Mouse (Mus musculus) A20 (cell line): ENCODE results near the gene Gm17018.
"Not testable (repeated sequence)": the region's sequence is repeated elsewhere in the genome, so short reads cannot be mapped to it uniquely, and the experiment has no call there.

Experiments used
- DNase-seq: peaks from one replicate; pipeline ENCODE4 v3.0.0-alpha.2; 2011; ENCODE audit warnings: low read depth, low spot score

Gene Gm17018

DNA sequence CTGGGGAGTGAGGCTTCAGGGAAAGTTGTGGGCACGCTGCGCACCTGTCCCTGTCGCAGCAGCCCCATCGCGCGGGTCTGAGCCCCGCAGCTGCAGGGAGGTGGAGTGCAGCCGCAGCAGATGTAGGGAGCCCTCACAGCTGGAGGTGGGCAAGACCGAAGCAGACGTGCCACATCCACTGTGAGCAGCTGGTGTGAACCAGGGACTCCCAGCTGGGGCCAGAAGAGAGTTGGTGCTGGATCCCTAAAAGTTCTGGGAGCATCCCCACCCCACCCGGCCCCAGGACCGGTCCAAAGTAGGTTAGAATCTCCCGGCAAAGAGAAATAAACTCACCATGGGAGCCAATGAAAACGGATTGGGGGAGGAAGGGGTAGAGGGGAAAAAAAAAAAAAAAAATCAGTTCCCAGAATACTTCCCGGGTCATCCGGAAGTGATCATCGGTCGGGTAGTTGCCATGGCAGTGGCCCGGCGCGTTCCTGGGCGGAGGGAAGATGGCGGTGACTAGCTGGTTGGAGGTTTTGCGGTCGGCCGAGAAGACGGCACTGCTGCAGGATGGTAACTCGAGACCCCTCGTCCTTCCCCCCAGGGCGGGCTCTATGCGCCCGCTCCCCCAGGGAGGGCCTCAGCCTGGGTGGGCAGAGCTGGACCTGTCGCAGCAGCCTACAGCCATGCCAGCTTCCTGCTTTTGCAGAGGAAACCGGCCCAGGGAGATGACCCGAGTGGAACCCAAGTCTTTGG, at the start of gene Gm17018, which contains the start of gene Poll:
Gene Gm17018, plus strand, starts transcription at position 463 of the 738 bp plus-strand sequence.
Gene Poll, minus strand, starts transcription at position 379 of the 738 bp plus-strand sequence.
- peak; percentile 87 for DNase-seq

DNA sequence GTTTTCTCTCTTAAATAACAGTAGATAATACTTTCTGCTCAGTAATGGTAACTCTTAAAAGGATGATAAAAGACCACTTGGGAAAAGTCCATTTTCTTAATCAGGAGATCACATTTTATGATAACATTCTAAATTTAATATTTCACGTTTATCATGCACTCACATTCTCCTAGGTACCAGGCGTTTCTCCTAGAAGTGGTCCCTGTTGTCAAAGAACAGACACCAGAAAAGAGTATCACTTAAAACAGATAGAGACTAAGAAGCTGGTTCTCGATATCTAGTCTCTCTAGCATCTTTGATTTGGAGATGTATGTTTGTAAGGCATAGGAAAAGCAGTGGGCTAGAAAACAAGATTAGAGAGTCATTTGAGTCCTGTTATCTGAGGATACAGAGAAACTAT, 49.7 kb upstream of the Gm17018 start:
- DNase-seq, result no peak

DNA sequence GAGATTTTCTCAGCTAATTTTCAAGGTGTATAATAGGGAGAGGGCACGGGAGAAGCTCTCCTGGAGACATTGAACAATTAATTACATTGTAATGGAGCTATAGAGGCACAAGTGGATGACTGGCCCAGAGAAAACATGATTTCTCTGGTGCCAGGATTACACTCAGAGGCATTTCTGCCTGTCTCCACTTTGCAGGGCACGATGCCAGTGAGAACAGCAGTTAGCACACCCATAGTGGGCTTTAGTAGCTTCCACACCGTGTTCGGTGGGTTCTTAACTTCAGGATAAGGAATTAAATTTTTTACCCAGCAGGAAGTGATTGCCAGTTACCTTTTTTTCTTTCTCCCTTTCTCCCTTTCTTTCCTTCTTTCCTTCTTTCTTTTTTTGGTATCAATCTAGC, 49.0 kb upstream of the Gm17018 start:
- DNase-seq, result no peak

DNA sequence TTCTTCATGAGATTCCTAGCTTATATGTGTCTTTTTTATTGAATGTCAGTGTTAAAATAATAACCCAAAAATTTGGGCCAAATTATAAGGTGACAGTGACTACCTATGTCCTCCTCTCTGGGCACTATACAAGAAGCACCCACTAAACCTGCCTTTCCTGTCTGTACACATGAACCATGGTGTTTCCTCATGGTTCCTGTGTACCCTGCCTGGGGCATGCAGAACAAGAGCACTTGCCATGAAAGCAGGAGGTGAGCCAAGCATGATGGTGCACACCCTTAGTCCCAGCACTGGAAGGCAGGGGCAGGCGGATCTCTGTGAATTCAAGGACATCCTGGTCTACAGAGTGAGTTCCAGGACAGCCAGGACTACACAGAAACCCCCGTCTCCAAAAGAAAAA, 45.1 kb upstream of the Gm17018 start:
- DNase-seq, result no peak

DNA sequence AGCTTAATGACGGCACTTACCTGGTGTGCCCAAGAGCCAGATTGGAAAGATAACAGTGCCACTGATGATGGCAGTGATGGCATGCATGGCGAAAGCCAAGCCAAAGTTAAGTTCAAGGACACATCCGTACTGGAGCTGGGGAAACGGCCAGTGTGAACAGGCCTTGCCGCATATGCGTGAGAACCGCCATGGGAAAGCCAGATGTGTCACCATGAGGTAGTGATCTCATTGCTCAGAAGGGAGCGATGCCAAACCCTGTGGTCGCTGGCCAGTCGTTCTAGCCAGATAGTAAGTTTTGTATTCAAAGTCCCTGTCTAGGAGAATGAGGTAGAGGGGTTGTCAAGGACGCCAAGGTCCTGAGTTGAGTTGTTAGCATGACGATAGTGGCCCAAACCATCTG, 44.2 kb upstream of the Gm17018 start:
- no peak for DNase-seq

DNA sequence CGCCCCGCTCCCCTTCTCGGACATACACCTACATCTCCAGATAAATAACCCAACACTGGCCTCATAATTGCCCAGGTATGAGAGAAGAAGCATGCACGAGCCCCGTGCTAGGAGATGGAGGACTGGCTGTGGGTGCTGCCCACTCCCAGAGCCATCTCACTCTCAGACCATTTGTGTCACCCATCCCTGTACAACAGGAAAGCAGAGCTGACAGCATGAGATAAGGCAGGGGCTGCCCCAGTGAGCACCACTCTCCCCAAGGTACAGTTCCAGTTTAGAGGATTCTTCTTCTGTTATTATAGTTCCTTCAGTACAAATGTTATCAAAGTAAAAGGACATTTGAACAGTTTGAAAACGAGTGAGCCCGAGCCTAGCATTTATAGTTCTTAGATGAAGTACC, 33.0 kb upstream of the Gm17018 start:
- no peak for DNase-seq

DNA sequence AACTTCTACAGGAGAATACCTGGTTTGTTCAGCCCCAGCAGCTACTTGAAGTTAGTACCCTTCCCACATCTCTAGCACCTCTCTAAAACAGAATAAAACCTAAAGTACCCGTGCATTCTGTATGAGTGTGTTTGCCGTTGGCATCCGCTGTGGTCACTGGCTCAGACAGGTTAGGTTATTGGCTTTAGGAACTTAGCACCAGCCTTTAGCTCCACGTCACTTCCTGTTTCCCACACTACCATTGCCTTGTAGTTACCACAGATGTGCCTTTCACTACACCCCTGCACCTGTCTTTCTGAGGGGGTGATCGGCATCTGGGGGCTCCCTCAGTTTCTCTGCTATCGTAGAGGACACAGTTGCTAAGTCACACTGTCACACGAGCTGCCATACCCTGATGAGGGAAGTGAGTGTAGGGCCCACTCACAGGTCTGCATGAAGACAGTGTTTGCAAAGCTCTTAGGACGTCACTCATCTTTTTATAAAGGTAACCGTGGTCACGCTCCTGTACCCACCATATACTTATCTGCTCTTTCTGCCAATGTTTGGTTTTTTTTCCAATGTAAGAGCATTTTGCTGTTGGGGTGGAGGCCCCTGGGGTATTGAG, 32.4 kb upstream of the Gm17018 start:
- peak; percentile 74 for DNase-seq

DNA sequence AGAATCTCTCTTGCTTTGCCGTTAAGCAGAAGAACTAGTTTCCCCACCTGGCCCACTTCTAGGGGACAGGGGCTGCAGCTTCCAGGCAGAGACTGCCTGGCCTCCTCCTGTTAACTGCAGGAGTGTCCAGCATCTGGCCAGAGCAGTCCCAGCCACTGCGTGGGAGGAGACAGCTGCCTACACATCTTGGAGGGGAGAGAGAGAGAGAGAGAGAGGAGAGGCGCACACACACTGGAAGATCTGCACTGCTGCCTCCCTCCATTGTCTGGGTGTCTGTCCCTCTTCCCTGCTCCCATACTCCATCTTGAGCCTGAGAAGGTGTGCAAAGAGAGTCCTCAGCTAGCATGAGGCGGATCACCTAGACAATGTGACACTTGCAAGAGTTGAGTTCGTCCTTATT, 31.1 kb upstream of the Gm17018 start:
- DNase-seq, result no peak

DNA sequence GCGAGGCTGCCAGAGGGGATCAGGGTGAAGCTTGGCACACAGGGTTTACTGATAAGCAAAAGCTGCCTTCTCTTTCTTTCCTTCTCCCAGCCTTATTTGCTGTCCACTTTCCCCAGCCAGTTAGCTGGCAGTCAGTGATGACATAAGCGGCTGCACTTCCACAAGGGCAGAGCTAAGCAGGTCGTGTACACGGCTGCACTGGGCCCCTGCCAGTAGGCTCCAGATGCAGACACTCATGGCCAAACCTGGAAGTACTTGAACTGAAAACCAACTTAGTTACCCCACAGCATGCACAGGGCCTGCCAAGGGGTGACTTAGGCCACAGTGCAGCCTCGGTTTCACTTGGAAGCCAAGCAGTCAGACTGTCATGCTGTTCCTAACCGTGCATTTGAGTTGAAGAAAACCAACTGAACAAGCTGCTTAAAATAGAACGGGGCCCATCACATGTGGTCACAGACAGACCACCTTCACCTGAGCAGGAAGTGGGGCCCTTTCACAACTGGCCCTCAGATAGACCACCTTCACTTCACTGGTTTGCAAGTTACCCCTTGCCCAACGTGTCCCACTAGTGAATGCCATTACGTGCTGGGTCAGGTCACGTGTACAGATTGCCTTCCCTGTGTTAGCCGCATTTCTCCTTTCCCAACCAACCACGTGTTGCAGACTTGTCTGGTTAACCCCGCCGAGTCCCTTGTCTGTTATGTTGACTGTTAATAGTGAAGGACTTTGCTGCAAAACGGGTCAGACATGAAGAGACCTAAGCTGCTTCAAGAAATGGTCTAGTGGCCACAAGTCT, 30.0 kb upstream of the Gm17018 start:
- no peak for DNase-seq

DNA sequence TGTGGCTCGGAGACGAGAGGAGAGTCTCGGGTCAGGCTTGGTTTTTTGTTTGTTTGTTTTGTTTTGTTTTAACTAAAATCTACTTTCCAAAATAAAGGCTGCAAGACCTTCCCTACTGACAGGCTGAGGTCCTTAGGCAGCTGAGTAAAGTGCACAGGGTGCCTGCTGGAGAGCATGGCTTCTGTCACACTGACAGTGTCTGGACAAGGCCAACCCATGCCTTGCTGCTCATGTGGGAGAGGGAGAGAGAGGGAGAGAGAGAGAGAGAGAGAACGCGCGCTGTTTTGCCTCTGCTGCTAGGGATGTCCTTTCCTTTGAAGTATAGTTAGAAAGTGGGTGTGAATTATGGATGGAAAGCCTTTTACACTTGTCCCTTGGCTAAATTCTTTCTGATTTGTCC, 28.9 kb upstream of the Gm17018 start:
- no peak for DNase-seq

DNA sequence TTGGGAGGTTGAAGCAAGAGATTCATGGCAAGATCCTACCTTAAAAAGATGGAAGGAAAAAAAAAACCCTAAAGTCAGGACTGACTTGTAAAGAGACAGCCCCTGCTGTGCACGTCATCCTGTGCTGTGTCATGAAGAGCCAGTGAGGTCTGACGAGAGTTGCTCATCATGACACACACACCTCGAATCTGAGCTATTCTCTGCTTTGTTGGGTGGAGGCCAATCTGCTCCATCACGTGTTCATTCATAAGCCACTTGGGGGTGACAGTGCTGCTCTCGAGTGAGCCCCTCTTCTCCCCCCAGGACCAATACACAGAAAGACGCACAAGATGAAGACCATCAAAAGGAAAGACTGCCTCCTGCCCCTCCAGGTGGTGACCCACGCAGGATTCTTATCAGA, 26.8 kb upstream of the Gm17018 start:
- no peak for DNase-seq

DNA sequence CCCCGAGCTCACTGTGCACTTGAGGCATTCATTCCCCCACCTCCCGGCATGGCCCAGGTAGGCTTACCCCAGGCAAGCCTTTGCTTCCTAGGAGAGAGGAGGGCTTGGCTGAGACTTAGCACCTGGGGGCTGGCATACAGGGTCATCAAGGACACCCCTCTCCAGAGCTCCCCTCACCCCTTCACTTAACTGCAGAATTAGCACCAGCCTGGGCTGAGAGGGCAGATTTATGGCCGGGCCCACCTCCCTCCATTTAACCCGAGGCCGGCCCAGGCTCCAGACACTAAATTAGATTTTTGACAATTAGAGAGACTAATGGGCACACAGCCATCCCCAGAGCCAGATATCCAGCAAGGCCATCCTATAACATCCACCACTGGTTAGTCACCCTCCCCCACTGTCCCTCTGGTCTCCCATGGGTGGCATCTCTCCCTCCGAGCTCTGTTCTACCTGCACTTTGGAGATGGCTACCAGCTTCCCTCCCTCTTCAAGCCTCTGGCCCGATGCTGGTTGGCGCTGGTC, 25.1 kb upstream of the Gm17018 start:
- DNase-seq, result no peak

DNA sequence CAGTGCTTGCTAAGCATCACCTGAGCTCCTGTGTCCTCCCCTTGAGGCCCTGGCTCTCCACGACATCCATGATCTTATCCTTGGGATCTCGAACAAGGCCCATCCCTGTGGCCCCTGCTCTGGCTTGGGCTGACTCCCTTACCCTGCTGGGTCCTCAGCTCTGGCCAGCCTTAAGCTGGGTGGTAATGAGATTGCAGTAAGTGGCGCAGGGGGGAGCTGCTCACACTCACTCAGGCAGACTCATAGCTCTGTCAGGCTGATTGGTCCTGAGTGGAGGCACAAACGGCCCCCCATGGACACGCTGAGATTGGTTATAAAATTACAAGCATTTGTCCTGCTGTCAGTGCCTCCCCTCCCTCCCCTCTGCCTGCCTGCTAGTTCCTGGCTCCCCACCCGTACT, 24.5 kb upstream of the Gm17018 start:
- no peak for DNase-seq

DNA sequence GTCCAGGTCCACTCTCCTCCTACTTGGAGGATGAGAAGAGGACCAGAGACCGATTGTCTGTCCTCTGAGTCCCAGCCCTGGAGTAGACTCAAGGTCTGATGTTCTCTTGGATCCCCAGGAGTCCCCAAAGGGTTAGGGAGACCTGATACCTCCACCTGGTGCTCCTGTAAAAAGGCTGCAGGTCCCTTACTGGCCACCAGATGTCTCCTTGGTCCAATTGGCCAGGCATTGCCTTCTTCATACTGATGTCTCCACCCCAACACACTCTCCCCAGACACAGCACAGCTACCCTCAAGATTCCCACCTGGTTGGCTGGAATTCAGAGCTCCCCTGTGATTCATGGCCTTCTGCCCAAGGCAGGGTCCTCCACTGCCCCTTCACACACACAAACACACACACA, 22.9 kb upstream of the Gm17018 start:
- DNase-seq, result peak; percentile 72

DNA sequence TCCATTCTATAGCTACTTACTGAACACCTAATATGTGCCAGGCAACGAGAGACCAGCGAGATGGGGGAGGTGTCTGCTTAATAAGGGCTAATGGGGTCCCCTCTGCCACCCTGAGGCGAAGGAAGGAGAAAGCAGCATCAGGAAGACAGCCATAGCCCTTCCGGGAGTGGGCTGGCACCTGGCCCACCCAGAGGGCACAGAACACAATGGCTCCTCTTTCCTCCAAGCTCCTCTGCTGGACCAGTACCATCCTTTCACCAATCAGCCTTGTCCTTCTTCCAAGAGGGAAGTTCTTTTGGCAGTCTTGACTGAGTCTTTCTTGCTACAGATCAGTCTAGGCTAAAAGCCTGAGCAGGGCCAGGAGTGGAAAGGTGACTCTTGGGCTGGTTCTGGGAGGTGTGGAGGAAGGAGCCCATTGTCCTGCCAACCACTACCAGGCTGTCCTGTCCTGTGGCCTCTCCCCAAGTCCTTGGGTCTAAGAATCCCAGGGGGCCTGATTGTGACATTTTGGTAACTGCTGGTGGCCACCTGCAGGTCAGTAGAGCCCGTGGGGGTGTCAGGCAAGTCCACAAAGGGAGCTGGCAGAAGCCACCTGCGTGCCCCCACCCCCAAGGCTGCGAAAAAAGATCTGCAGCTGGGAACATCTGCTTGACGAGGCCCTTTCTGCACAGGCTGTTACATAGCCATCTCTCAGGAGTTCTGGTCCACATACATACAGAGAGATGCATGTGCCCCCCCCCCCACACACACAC, 19.6 kb upstream of the Gm17018 start:
- DNase-seq, result peak; percentile 86

DNA sequence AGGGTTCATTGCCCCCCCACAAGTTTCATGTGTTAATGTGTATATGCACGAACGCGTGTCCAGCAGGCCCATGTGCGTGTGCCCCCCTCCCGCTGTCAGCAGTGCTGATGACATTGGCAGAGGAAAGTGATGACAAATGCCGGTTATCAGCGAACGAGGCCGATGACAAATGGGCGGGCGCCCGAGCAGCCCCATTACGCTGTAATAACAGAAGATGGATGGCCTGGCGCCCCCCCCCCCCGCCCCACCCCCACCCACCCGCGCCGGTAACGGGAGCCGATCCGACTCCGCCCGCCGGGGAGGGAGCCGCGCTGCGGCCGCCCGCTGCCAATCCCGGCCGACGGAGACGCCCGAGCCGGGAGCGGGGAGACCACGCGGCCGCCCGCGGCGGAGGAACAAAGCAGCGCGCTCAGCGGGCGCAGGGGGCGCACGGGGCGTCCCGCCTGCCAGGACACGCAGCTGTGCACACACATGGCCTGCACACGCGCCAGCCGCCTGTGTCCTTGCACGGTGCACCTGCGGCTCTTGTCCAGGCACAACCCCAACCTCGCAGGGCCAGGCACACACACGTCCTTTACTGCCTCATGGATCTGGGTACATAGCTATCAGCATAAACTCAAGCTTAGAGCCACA, 18.9 kb upstream of the Gm17018 start:
- DNase-seq, result peak; percentile 87

DNA sequence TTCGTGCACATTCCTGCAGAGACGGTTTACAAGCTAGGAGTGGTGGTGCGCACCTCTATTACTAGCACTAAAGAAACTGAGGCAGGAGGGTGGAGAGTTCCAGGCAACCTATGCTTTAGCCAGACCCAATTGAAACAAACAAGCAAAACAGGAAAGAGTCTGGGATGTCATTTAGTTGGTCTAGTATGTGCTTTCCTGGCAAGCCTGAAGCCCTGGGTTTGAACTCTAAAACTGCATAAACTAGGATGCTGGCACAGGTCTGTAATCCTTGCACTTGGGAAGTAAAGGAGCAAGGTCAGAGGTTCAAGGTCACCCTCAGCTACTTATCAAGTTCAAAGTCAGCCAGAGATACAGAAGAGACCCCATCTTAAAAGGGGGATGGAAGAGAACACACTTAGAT, 18.4 kb upstream of the Gm17018 start:
- no peak for DNase-seq

DNA sequence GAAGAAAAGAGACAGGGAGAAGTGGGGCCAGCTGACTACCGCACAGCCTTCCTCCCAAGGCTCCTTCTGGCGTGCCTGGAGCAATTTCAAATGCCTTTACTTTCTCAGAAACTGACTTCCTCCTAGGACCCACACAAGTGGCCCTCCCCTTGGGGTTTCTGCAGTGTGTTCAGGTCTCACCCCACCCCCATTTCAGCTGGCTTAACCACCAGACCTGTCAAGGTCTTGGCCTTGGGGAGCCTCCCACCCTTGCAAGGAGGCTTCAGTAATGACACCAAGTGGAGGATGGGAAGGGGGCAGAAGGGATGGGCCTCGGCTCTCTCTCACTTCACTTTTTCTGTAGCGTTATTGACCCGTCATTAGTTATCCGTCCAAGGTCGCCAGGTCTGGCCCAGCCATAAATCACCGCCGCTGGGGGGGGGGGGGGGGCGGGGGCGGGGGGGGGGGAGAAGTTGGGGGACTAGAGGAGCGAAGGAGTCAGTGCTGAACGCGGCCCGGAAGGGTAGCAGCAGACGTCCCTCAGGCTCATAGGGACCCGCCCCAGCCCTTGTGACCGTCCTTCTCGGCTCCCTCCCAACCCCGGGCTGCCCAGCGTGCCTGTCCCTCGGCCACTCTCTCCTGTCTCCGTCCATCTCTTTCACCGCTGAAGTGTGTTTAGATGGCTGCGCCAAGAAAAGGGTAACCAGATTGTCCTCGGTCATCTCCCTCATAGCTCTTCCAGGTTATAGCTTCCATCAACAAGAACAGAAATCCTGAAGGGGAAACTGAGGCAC, 16.1 kb upstream of the Gm17018 start:
- peak; percentile 88 for DNase-seq

DNA sequence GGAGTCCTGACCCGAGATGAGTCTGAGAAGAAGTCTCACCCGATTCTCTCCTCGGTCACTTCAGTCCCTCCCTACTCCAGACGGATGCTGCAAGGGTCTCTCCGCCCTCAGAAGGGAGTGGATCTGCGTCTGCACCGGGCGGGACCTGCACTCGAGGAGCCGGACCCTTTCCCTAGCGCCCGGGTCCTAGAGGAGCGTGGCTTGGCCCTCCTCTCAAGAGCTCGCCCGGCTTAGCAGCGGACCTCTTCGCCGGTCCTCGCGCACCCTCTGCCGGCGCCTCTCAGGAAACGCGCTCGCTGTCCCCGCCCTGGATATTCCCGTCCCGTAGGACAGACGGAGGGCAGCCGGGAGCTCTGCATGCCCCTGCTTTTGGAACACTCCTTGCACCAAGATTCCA, 15.5 kb upstream of the Gm17018 start:
- DNase-seq, result peak; percentile 83

DNA sequence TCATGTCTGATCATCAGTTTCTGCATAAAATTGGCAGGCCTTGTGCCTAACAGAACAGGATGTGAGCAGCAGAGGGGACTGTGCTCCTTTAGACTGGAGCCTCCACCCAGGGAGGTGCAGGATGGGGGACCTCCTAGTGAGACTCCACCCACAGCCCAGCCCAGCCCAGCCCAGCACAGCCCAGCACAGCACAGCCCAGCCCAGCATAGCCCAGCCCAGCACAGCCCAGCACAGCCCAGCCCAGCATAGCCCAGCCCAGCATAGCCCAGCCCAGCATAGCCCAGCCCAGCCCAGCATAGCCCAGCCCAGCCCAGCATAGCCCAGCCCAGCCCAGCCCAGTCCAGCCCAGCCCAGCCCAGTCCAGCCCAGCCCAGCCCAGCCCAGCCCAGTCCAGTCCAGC, 12.2 kb upstream of the Gm17018 start:
- not testable (repeated sequence) for DNase-seq
